25 mouse cellular contexts compared by ENCODE assay signal in the genomic region with DNA sequence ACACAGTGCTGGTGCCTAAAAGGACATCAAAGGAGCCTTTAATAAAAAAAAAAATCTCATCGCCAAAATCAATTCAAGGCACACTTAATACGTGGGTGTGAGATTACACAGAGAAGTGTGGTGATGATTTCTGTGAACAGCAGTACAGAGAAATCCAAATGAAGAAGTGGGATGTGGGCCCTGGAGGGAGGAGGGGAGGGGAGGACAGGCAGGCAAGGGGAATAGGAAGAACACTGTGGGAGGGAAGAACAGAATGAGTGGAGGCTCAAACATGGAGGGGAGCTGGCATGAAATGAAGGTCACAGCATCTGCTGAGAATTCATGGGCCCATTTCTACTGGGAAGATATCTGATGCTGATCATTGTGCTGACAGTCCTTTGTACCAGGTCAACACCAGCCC.
A peak's percentile ranks its signal among the peaks of the same experiment; 100 is the strongest.
DNase-seq lines count a peak whose midpoint lies in the region; TF ChIP-seq lines count a peak whose summit lies in the region.
"Had no signal": no experiment of that assay in that cellular context is flagged by ENCODE, and none has a peak within 500 bp of the region (broad histone marks: within the 10 kb centered on the region; RNA-seq: fewer than 3 reads in every experiment).

No protein-coding gene starts in this region.

- H3K27ac ChIP-seq in cortical plate, adult 2 months (ENCODE audit: insufficient read depth, low read length): 0 out of 2 replicates have a peak overlapping the region, but pooled peaks have one; percentile 8
- H3K27ac ChIP-seq: embryonic facial prominence, embryonic 10.5 days; embryonic facial prominence, embryonic 15.5 days; forebrain, embryonic 12.5 days; heart, embryonic 13.5 days; hindbrain, embryonic 10.5 days; hindbrain, embryonic 15.5 days; limb, embryonic 12.5 days had no signal

- no peak overlapping the region for H3K4me3 ChIP-seq in cortical plate, adult 2 months (ENCODE audit: insufficient read depth, low read length)
- H3K4me3 ChIP-seq: embryonic facial prominence, embryonic 10.5 days; embryonic facial prominence, embryonic 15.5 days; forebrain, embryonic 12.5 days; heart, embryonic 13.5 days; hindbrain, embryonic 10.5 days; hindbrain, embryonic 15.5 days; limb, embryonic 12.5 days had no signal

- no peak for TF ChIP-seq CTCF in cortical plate, adult 2 months (IDR thresholded peaks at IDR 0.05; ENCODE audit: extremely low read depth, insufficient read depth, low read length)

- no peak for TF ChIP-seq POLR2A in cortical plate, adult 2 months (IDR thresholded peaks at IDR 0.05; ENCODE audit: extremely low read depth, insufficient read depth, low read length)

- peaks cover 1% of the 10 kb centered on the region; the same call in 1 of the 2 replicates for H3K4me1 ChIP-seq in cortical plate, adult 2 months (ENCODE audit: control insufficient read depth, insufficient read depth, low read length)
- H3K4me1 ChIP-seq: embryonic facial prominence, embryonic 15.5 days; forebrain, embryonic 12.5 days; heart, embryonic 13.5 days; hindbrain, embryonic 10.5 days; hindbrain, embryonic 15.5 days; limb, embryonic 12.5 days had no signal

- peak; percentile 28 to 47 for DNase-seq in frontal cortex, adult 2 months (ENCODE audit: extremely low spot score in 1 of 2, low spot score in 1 of 2)
- DNase-seq in frontal cortex, postnatal 14 days (ENCODE audit: low spot score in 2 of 2): no peak
- peak; percentile 12 to 59 for DNase-seq in left cerebral cortex, adult 18-20 months (ENCODE audit: low spot score in 2 of 2)
- DNase-seq in left cerebral cortex, adult 11 months (ENCODE audit: low spot score): no peak
- peak; percentile 24 to 41 for DNase-seq in left cerebral cortex, postnatal 36 days (ENCODE audit: low spot score in 2 of 2)
- no peak for DNase-seq in MN1 (ENCODE audit: low spot score)
- DNase-seq: adrenal gland, postnatal 14 days; cerebellum, adult 2 months; cerebellum, postnatal 14 days; forebrain, postnatal 0 days; gastrocnemius, postnatal 10 days; heart, postnatal 10 days; kidney, adult 11 months; kidney, postnatal 14 days; lung, postnatal 36 days; right cerebral cortex, postnatal 4 days; thymus, postnatal 4 days had no signal

- intact Hi-C loops in left cerebral cortex, postnatal 36 days (cut with DNase I): loop anchor here (5.0 kb wide), 1 partner anchor 173 kb away; a partner anchor contains a TSS

Comparison
In these comparisons a context has a peak if more than half of its experiments do, and no peak if none do; other contexts are left out.
1. DNase-seq: peak in frontal cortex, adult 2 months (2 of 2), left cerebral cortex, adult 18-20 months (2 of 2) and left cerebral cortex, postnatal 36 days (2 of 2); none in frontal cortex, postnatal 14 days (0 of 2), left cerebral cortex, adult 11 months (single experiment) and MN1 (single experiment).